Mouse (Mus musculus) CH12.LX (cell line): ENCODE data around the gene Tgtp2. TPM values are rescaled to one million over a fixed set of nuclear protein-coding genes. Genes with fewer than 3 reads are reported as not detected.

Experiments used
- DNase-seq: peaks from one replicate; pipeline ENCODE4 v3.0.0-alpha.2; 2013; ENCODE audit errors: extremely low read depth
- H3K27ac ChIP-seq: 2 replicates; pipeline ENCODE4 v1.5.1; 2012; ENCODE audit warnings: low read depth, mild to moderate bottlenecking, control low read depth, moderate library complexity; ENCODE audit not compliant: insufficient read depth
- H3K27me3 ChIP-seq: replicated peaks from 2 replicates; pipeline ENCODE3; 2012; ENCODE audit warnings: inconsistent platforms
- H3K36me3 ChIP-seq, 2 experiments: replicated peaks in 1 of 2; 2 replicates each; pipeline versions ENCODE3 to v1.6.1; 2012; ENCODE audit warnings: inconsistent platforms in 1 of 2, low read length in 1 of 2, mild to moderate bottlenecking in 1 of 2, mixed read lengths in 1 of 2, moderate library complexity in 1 of 2; ENCODE audit not compliant: control insufficient read depth in 1 of 2, insufficient read depth in 1 of 2
- H3K4me1 ChIP-seq, 2 experiments: 2 replicates each; pipeline ENCODE4 v1.6.1; 2012; ENCODE audit warnings: inconsistent platforms in 1 of 2, moderate library complexity in 1 of 2; ENCODE audit not compliant: insufficient read depth in 2 of 2, control insufficient read depth in 1 of 2
- H3K4me2 ChIP-seq: 2 replicates; pipeline ENCODE4 v1.6.1; 2012; ENCODE audit warnings: low read depth, mild to moderate bottlenecking, control low read depth; ENCODE audit not compliant: poor library complexity, insufficient read depth, severe bottlenecking
- H3K4me3 ChIP-seq, 3 experiments: fragments of 150-350 bp in 1 of 3; sonication (generic) in 1 of 3; replicated peaks in 1 of 3; 2 replicates each; pipeline versions ENCODE3 to v1.5.1; 2011 to 2012; ENCODE audit warnings: low read depth in 2 of 3, low read length in 2 of 3, mild to moderate bottlenecking in 2 of 3, moderate library complexity in 2 of 3, control low read depth in 1 of 3, improper control_type of control experiment in 1 of 3, inconsistent platforms in 1 of 3, mixed read lengths in 1 of 3; ENCODE audit not compliant: poor library complexity in 1 of 3
- H3K79me2 ChIP-seq: replicated peaks from 2 replicates; pipeline ENCODE4 v1.6.1; 2012; ENCODE audit warnings: mild to moderate bottlenecking, moderate library complexity; ENCODE audit not compliant: control insufficient read depth, poor library complexity, insufficient read depth, severe bottlenecking; ENCODE audit errors: extremely low read depth
- H3K9ac ChIP-seq: 2 replicates; pipeline ENCODE4 v1.6.1; 2012; ENCODE audit warnings: low read depth, mild to moderate bottlenecking, control low read depth, moderate library complexity; ENCODE audit not compliant: insufficient read depth
- H3K9me3 ChIP-seq: replicated peaks from 2 replicates; pipeline ENCODE3; 2012; ENCODE audit warnings: low read length, inconsistent platforms, mixed read lengths
- CTCF ChIP-seq, 2 experiments: IDR thresholded peaks in 1 of 2; conservative IDR thresholded peaks in 1 of 2; 2 replicates each; pipeline ENCODE4 v1.5.1; 2011 to 2012; ENCODE audit warnings: low read depth in 2 of 2, low read length in 2 of 2, improper control_type of control experiment in 1 of 2, inconsistent platforms in 1 of 2, mild to moderate bottlenecking in 1 of 2, moderate library complexity in 1 of 2
- ELF1 ChIP-seq: IDR thresholded peaks from 2 replicates; pipeline ENCODE4 v1.6.1; 2014; ENCODE audit warnings: low read depth, mild to moderate bottlenecking, inconsistent platforms, low read length, improper control_type of control experiment
- EP300 ChIP-seq: IDR thresholded peaks from 2 replicates; pipeline ENCODE4 v1.6.1; 2011; ENCODE audit warnings: low read length, improper control_type of control experiment
- GABPA ChIP-seq: IDR thresholded peaks from 2 replicates; pipeline ENCODE4 v1.6.1; 2012; ENCODE audit warnings: low read depth, low read length, improper control_type of control experiment, inconsistent platforms; ENCODE audit not compliant: insufficient replicate concordance
- HCFC1 ChIP-seq: IDR thresholded peaks from 2 replicates; pipeline ENCODE4 v1.6.1; 2012; ENCODE audit warnings: low read depth, mild to moderate bottlenecking, inconsistent platforms, low read length, improper control_type of control experiment
- IRF4 ChIP-seq: IDR thresholded peaks from 2 replicates; pipeline ENCODE4 v1.6.1; 2014; ENCODE audit warnings: low read depth, mild to moderate bottlenecking, inconsistent platforms, low read length, improper control_type of control experiment
- MAX ChIP-seq: IDR thresholded peaks from 2 replicates; pipeline ENCODE4 v1.6.1; 2011; ENCODE audit warnings: low read length, improper control_type of control experiment
- MAZ ChIP-seq: IDR thresholded peaks from 2 replicates; pipeline ENCODE4 v1.6.1; 2012; ENCODE audit warnings: low read depth, mild to moderate bottlenecking, inconsistent platforms, low read length, improper control_type of control experiment, moderate library complexity
- MEF2A ChIP-seq: IDR thresholded peaks from 2 replicates; pipeline ENCODE4 v1.6.1; 2014; ENCODE audit warnings: low read depth, mild to moderate bottlenecking, inconsistent platforms, low read length, improper control_type of control experiment, borderline replicate concordance
- MXI1 ChIP-seq: IDR thresholded peaks from 2 replicates; pipeline ENCODE4 v1.6.1; 2011; ENCODE audit warnings: mild to moderate bottlenecking, low read depth, low read length, improper control_type of control experiment
- MYC ChIP-seq: IDR thresholded peaks from 2 replicates; pipeline ENCODE4 v1.6.1; 2011; ENCODE audit warnings: low read depth, mild to moderate bottlenecking, improper control_type of control experiment, low read length
- NELFE ChIP-seq: IDR thresholded peaks from 2 replicates; pipeline ENCODE4 v1.6.1; 2011; ENCODE audit warnings: low read depth, low read length, improper control_type of control experiment
- NRF1 ChIP-seq: IDR thresholded peaks from 2 replicates; pipeline ENCODE4 v1.6.1; 2014; ENCODE audit warnings: low read depth, mild to moderate bottlenecking, inconsistent platforms, low read length, improper control_type of control experiment, moderate library complexity
- POLR2A ChIP-seq: IDR thresholded peaks from 2 replicates; pipeline ENCODE4 v1.6.1; 2011; ENCODE audit warnings: low read depth, mild to moderate bottlenecking, improper control_type of control experiment, low read length
- POLR2AphosphoS2 ChIP-seq: IDR thresholded peaks from 2 replicates; pipeline ENCODE4 v1.6.1; 2011; ENCODE audit warnings: low read depth, low read length, improper control_type of control experiment
- RAD21 ChIP-seq: IDR thresholded peaks from 2 replicates; pipeline ENCODE4 v1.6.1; 2011; ENCODE audit warnings: low read depth, mild to moderate bottlenecking, low read length, improper control_type of control experiment, moderate library complexity
- RCOR1 ChIP-seq: conservative IDR thresholded peaks from 2 replicates; pipeline ENCODE4 v1.6.1; 2012; ENCODE audit warnings: low read depth, mild to moderate bottlenecking, inconsistent platforms, low read length, improper control_type of control experiment
- SIN3A ChIP-seq: IDR thresholded peaks from 2 replicates; pipeline ENCODE4 v1.6.1; 2012; ENCODE audit warnings: low read length, improper control_type of control experiment, inconsistent platforms
- SMC3 ChIP-seq: IDR thresholded peaks from 2 replicates; pipeline ENCODE4 v1.6.1; 2011; ENCODE audit warnings: low read depth, low read length, improper control_type of control experiment
- TBP ChIP-seq: conservative IDR thresholded peaks from 2 replicates; pipeline ENCODE4 v1.6.1; 2011; ENCODE audit warnings: low read depth, low read length, improper control_type of control experiment
- TCF12 ChIP-seq: IDR thresholded peaks from 2 replicates; pipeline ENCODE4 v1.6.1; 2014; ENCODE audit warnings: low read depth, mild to moderate bottlenecking, inconsistent platforms, low read length, improper control_type of control experiment
- UBTF ChIP-seq: IDR thresholded peaks from 2 replicates; pipeline ENCODE4 v1.6.1; 2012; ENCODE audit warnings: low read depth, mild to moderate bottlenecking, inconsistent platforms, low read length, improper control_type of control experiment, moderate library complexity
- USF1 ChIP-seq: IDR thresholded peaks from 2 replicates; pipeline ENCODE4 v1.6.1; 2014; ENCODE audit warnings: low read depth, mild to moderate bottlenecking, inconsistent platforms, low read length, improper control_type of control experiment
- USF2 ChIP-seq: conservative IDR thresholded peaks from 2 replicates; pipeline ENCODE4 v1.6.1; 2011; ENCODE audit warnings: low read depth, low read length, improper control_type of control experiment
- ZKSCAN1 ChIP-seq: IDR thresholded peaks from 2 replicates; pipeline ENCODE4 v1.6.1; 2012; ENCODE audit warnings: low read depth, inconsistent platforms, low read length, improper control_type of control experiment, borderline replicate concordance
- ZNF384 ChIP-seq: IDR thresholded peaks from 2 replicates; pipeline ENCODE4 v1.6.1; 2012; ENCODE audit warnings: low read depth, low read length, improper control_type of control experiment, inconsistent platforms
- dilution Hi-C: fragments of 300-500 bp; cut with MboI; formaldehyde crosslinking; loops from 2 replicates; pipeline ENCODE4 v1.14.3; 2020; ENCODE audit warnings: low sequenced_read_pairs; ENCODE audit not compliant: extremely low pct_unique_long_range_greater_than_20kb, extremely low pct_ligation_motif_present
- in situ Hi-C: fragments of 300-500 bp; cut with MboI; formaldehyde crosslinking; loops from 3 replicates; pipeline ENCODE4 v1.14.3; 2019; ENCODE audit warnings: low sequenced_read_pairs, low pct_ligation_motif_present, low pct_unique_long_range_greater_than_20kb, mixed read lengths
- polyA plus RNA-seq: library from polyadenylated mRNA; unstranded; fragments of >175 nt; gene quantifications from 2 replicates; pipeline ENCODE4 v1.2.1, GENCODE M21; 2012; ENCODE audit warnings: low read depth; ENCODE audit not compliant: insufficient read length
- total RNA-seq, 2 experiments: library from RNA; depleted of rRNA; stranded (reverse); fragments of 300-350 nt in 1 of 2; fragments of >200 nt in 1 of 2; gene quantifications; 2 replicates each; pipeline ENCODE4 v1.2.3; 2012 to 2014

Gene Tgtp2
- total and polyA plus RNA-seq, 3 experiments: 0.07 TPM; not detected in 2

GRCm38 (mm10) chr11:49093861-49094660 lies 30.1 kb upstream of the Tgtp2 start:
- in situ Hi-C loops: no loop called here
- Histone ChIP-seq H3K4me2 (no peak overlapping the region), H3K4me1 (peaks cover 0 to under 1% of the 10 kb centered on the region in 2 experiments; a peak in 2 of 4 replicates), H3K9me3 (no peaks in the 10 kb centered on the region), H3K27ac (no peak overlapping the region), H3K36me3 (no peaks in the 10 kb centered on the region), H3K27me3 (no peaks in the 10 kb centered on the region), H3K4me3 (no peak overlapping the region), H3K79me2 (no peaks in the 10 kb centered on the region; the same call in 1 of the 2 replicates), H3K9ac (no peak overlapping the region)
- no peak for DNase-seq
- TF ChIP-seq ZKSCAN1: no peak
- TF ChIP-seq MAX: no peak
- TF ChIP-seq RCOR1: no peak
- no peak for TF ChIP-seq SIN3A
- TF ChIP-seq MEF2A: no peak
- TF ChIP-seq ELF1: no peak
- no peak for TF ChIP-seq MXI1
- TF ChIP-seq RAD21: no peak
- TF ChIP-seq HCFC1: no peak
- TF ChIP-seq NRF1: no peak
- no peak for TF ChIP-seq MYC
- no peak for TF ChIP-seq TCF12
- TF ChIP-seq POLR2AphosphoS2: no peak
- dilution Hi-C loops: no loop called here

- no peaks in the 10 kb centered on the region for H3K27me3 ChIP-seq
- no peak for DNase-seq
- no peak overlapping the region for H3K4me3 ChIP-seq
- no peaks in the 10 kb centered on the region for H3K9me3 ChIP-seq
- H3K4me2 ChIP-seq: no peak overlapping the region
- TF ChIP-seq USF2 (no peak), ZNF384 (no peak), GABPA (no peak), NELFE (no peak), MYC (no peak), MAZ (no peak), POLR2A (no peak), MEF2A (no peak), EP300 (no peak), CTCF (conservative IDR thresholded peaks at IDR 0.05 in 1 of 2, IDR thresholded peaks at IDR 0.05 in 1 of 2; ENCODE audit: low read depth in 2 of 2, low read length in 2 of 2) (no peak), ELF1 (no peak), USF1 (no peak), UBTF (no peak), SMC3 (no peak), TBP (no peak), ZKSCAN1 (no peak), IRF4 (no peak)
- no peak overlapping the region for H3K9ac ChIP-seq
- dilution Hi-C loops (no loop called here), in situ Hi-C loops (no loop called here)
- no peaks in the 10 kb centered on the region; the same call in 1 of the 2 replicates for H3K79me2 ChIP-seq
- H3K36me3 ChIP-seq: no peaks in the 10 kb centered on the region
- no peak overlapping the region for H3K27ac ChIP-seq
- H3K4me1 ChIP-seq: peaks cover 0 to 13% of the 10 kb centered on the region in 2 experiments; a peak in 3 of 4 replicates
Measured at GRCm38 (mm10) chr11:49092786-49093185, 28.8 kb upstream of the Tgtp2 start.
